Mouse (Mus musculus): ENCODE measurements around the gene Dmrtc2. TPM values are rescaled to one million over a fixed set of nuclear protein-coding genes. Genes with fewer than 3 reads are reported as not detected.
"Not testable (repeated sequence)": the region's sequence is repeated elsewhere in the genome, so short reads cannot be mapped to it uniquely, and the experiment has no call there.

Dmrtc2 gene
- polyA plus RNA-seq, 1 experiment from 2014 or later = not detected

- Histone ChIP-seq H3K36me3 (ENCODE audit: control insufficient read depth, insufficient read depth, low read length) (no peaks in the 10 kb centered on the region), H3K4me1 (ENCODE audit: control insufficient read depth, insufficient read depth, low read length) (no peaks in the 10 kb centered on the region), H3K4me2 (ENCODE audit: low read depth) (no peak overlapping the region), H3K27ac (ENCODE audit: low read depth, low read length) (no peak overlapping the region), H3K4me3 (ENCODE audit: low read depth, low read length) (no peak overlapping the region), H3K9ac (ENCODE audit: low read length) (no peak overlapping the region), H3K9me3 (ENCODE audit: control insufficient read depth, low read length) (no peaks in the 10 kb centered on the region), H3K27me3 (ENCODE audit: control insufficient read depth, insufficient read depth, low read length) (no peaks in the 10 kb centered on the region)
- ATAC-seq (ENCODE audit: insufficient read depth, low FRiP score, low TSS enrichment) (no peak), DNase-seq (ENCODE audit: low spot score) (no peak)
- 4% methylated on average over 6 of the region's 6 CpGs for WGBS
Measured at GRCm38 (mm10) chr7:24845713-24846112, 24.1 kb upstream of the Dmrtc2 start.

DNA sequence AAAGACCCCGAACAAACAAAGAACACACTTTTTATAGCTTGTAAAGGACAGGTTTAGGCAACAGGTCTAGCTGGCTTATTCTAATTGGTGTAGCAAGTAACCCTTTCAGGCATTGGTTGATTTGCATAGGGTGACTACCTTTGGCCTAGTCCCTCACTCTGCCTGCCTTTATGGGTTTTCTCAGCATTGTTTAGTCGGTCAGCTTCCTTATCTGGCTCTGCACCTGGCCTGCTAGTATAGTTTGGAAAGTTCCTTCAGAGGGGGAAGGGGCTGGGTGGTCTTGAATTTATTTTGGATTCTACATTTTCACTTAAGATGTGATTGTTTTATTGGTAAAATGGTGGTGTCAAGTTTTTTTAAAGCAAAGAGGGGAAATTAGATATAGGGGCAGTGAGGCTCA is 23.3 kb upstream of the Dmrtc2 start:
- WGBS = 28% methylated on average over 2 of the region's 2 CpGs
- not testable (repeated sequence) for H3K4me2 ChIP-seq (ENCODE audit: low read depth); H3K27me3 ChIP-seq (ENCODE audit: control insufficient read depth, insufficient read depth, low read length); ATAC-seq (ENCODE audit: insufficient read depth, low FRiP score, low TSS enrichment); H3K9ac ChIP-seq (ENCODE audit: low read length); H3K27ac ChIP-seq (ENCODE audit: low read depth, low read length); DNase-seq (ENCODE audit: low spot score); H3K36me3 ChIP-seq (ENCODE audit: control insufficient read depth, insufficient read depth, low read length); H3K4me3 ChIP-seq (ENCODE audit: low read depth, low read length); H3K4me1 ChIP-seq (ENCODE audit: control insufficient read depth, insufficient read depth, low read length); H3K9me3 ChIP-seq (ENCODE audit: control insufficient read depth, low read length)

- H3K27ac ChIP-seq (ENCODE audit: low read depth, low read length) = no peak overlapping the region
- 27% methylated on average over 5 of the region's 5 CpGs for WGBS
- no peaks in the 10 kb centered on the region for H3K9me3 ChIP-seq (ENCODE audit: control insufficient read depth, low read length)
Measured at GRCm38 (mm10) chr7:24850162-24850561, 19.7 kb upstream of the Dmrtc2 start.

GRCm38 (mm10) chr7:24850899-24851303 is 19.0 kb upstream of the Dmrtc2 start:
- whole genome bisulfite sequencing = 37% methylated on average over 6 of the region's 6 CpGs
- Histone ChIP-seq H3K27ac (ENCODE audit: low read depth, low read length) (no peak overlapping the region), H3K4me1 (ENCODE audit: control insufficient read depth, insufficient read depth, low read length) (no peaks in the 10 kb centered on the region), H3K27me3 (ENCODE audit: control insufficient read depth, insufficient read depth, low read length) (no peaks in the 10 kb centered on the region), H3K4me3 (ENCODE audit: low read depth, low read length) (no peak overlapping the region), H3K9me3 (ENCODE audit: control insufficient read depth, low read length) (no peaks in the 10 kb centered on the region), H3K36me3 (ENCODE audit: control insufficient read depth, insufficient read depth, low read length) (no peaks in the 10 kb centered on the region), H3K9ac (ENCODE audit: low read length) (no peak overlapping the region), H3K4me2 (ENCODE audit: low read depth) (no peak overlapping the region)
- DNase-seq (ENCODE audit: low spot score) = no peak
- ATAC-seq (ENCODE audit: insufficient read depth, low FRiP score, low TSS enrichment) = no peak

More at GRCm38 (mm10) chr7:24850162-24850561, 19.7 kb upstream of the Dmrtc2 start:
- no peak overlapping the region for H3K4me2 ChIP-seq (ENCODE audit: low read depth)
- H3K9ac ChIP-seq (ENCODE audit: low read length) = no peak overlapping the region
- no peaks in the 10 kb centered on the region for H3K4me1 ChIP-seq (ENCODE audit: control insufficient read depth, insufficient read depth, low read length)
- no peaks in the 10 kb centered on the region for H3K27me3 ChIP-seq (ENCODE audit: control insufficient read depth, insufficient read depth, low read length)
- DNase-seq (ENCODE audit: low spot score) (no peak), ATAC-seq (ENCODE audit: insufficient read depth, low FRiP score, low TSS enrichment) (no peak)
- no peaks in the 10 kb centered on the region for H3K36me3 ChIP-seq (ENCODE audit: control insufficient read depth, insufficient read depth, low read length)
- H3K4me3 ChIP-seq (ENCODE audit: low read depth, low read length) = no peak overlapping the region

DNA sequence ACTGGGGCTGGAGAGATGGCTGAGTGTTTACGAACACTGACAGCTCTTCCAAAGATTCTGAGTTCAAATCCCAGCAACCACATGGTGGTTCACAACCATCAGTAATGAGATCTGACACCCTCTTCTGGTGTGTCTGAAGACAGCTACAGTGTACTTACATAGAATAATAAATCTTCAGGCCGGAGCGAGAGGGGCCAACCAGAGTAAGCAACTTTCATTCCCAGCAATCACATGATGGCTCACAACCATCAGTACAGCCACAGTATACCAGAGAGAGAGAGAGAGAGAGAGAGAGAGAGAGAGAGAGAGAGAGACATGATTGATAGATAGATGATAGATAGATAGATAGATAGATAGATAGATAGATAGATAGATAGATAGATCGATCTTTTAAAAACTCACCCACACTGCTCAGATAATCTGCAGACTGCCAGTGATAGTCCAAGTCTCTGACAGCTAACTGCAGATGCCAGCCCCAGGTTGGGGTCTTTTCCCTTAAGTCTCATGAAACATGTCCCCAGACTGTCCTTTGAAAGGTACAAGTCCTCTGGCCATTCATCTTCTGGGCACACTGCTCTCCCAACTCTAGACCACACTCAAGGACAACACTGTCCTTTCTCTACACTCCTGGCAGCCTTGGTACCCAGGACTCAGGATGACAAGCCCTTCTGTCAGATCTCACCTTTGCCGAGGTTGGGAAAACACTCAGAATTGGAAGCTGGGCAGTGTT is 18.1 kb upstream of the Dmrtc2 start:
- H3K36me3 ChIP-seq (ENCODE audit: control insufficient read depth, insufficient read depth, low read length) = no peaks in the 10 kb centered on the region
- no peaks in the 10 kb centered on the region for H3K27me3 ChIP-seq (ENCODE audit: control insufficient read depth, insufficient read depth, low read length)
- H3K4me1 ChIP-seq (ENCODE audit: control insufficient read depth, insufficient read depth, low read length) = no peaks in the 10 kb centered on the region
- H3K27ac ChIP-seq (ENCODE audit: low read depth, low read length) = no peak overlapping the region
- H3K9ac ChIP-seq (ENCODE audit: low read length) = no peak overlapping the region
- 85% methylated on average over 5 of the region's 5 CpGs for WGBS
- H3K4me2 ChIP-seq (ENCODE audit: low read depth) = no peak overlapping the region
- ATAC-seq (ENCODE audit: insufficient read depth, low FRiP score, low TSS enrichment) (no peak), DNase-seq (ENCODE audit: low spot score) (no peak)
- no peaks in the 10 kb centered on the region for H3K9me3 ChIP-seq (ENCODE audit: control insufficient read depth, low read length)
- H3K4me3 ChIP-seq (ENCODE audit: low read depth, low read length) = no peak overlapping the region

DNA sequence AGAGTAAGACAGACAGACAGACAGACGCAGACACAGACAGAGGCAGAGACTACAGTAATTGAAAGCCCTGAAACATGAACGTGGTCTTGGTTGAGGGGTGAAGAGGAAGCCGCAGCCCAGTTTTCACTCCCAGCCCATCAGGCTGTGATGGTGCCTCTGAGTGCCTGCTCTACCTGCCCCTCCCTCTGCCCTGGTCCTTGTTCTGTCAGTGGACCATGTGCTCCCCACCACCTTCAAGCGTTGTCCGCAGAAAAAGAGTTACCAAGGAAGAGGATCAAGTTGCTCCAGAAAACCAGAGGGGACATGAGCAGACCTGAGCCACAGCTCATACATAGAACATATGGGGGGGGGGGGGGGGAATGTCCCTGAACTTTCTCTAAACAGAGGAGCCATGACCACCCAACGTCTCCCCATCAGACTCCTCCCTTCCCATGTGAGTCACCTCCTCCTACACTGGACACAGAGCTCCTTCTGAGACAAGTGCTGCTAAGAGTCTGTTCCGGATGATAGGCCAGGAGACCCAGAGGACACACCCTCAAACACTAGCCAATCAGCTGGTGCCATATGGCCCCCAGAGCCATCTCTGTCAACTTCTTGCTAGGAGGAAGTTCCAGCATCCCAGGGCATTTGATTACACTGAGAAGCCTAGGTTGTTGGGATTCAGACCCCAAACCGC is 17.2 kb upstream of the Dmrtc2 start:
- no peaks in the 10 kb centered on the region for H3K9me3 ChIP-seq (ENCODE audit: control insufficient read depth, low read length)
- H3K4me2 ChIP-seq (ENCODE audit: low read depth) = no peak overlapping the region
- no peaks in the 10 kb centered on the region for H3K4me1 ChIP-seq (ENCODE audit: control insufficient read depth, insufficient read depth, low read length)
- WGBS = 82% methylated on average over 8 of the region's 8 CpGs
- H3K27me3 ChIP-seq (ENCODE audit: control insufficient read depth, insufficient read depth, low read length) = no peaks in the 10 kb centered on the region
- no peak overlapping the region for H3K9ac ChIP-seq (ENCODE audit: low read length)
- H3K36me3 ChIP-seq (ENCODE audit: control insufficient read depth, insufficient read depth, low read length) = no peaks in the 10 kb centered on the region
- ATAC-seq (ENCODE audit: insufficient read depth, low FRiP score, low TSS enrichment) (no peak), DNase-seq (ENCODE audit: low spot score) (no peak)
- H3K27ac ChIP-seq (ENCODE audit: low read depth, low read length) = no peak overlapping the region
- no peak overlapping the region for H3K4me3 ChIP-seq (ENCODE audit: low read depth, low read length)

GRCm38 (mm10) chr7:24853233-24853563 is 16.7 kb upstream of the Dmrtc2 start:
- Histone ChIP-seq H3K9ac (ENCODE audit: low read length) (no peak overlapping the region), H3K4me1 (ENCODE audit: control insufficient read depth, insufficient read depth, low read length) (no peaks in the 10 kb centered on the region), H3K27me3 (ENCODE audit: control insufficient read depth, insufficient read depth, low read length) (no peaks in the 10 kb centered on the region), H3K4me2 (ENCODE audit: low read depth) (no peak overlapping the region), H3K27ac (ENCODE audit: low read depth, low read length) (no peak overlapping the region), H3K4me3 (ENCODE audit: low read depth, low read length) (no peak overlapping the region), H3K9me3 (ENCODE audit: control insufficient read depth, low read length) (no peaks in the 10 kb centered on the region), H3K36me3 (ENCODE audit: control insufficient read depth, insufficient read depth, low read length) (no peaks in the 10 kb centered on the region)
- DNase-seq (ENCODE audit: low spot score) (no peak), ATAC-seq (ENCODE audit: insufficient read depth, low FRiP score, low TSS enrichment) (no peak)

GRCm38 (mm10) chr7:24853695-24854094 is 16.2 kb upstream of the Dmrtc2 start:
- 45% methylated on average over 7 of the region's 7 CpGs for WGBS
- no peak overlapping the region for H3K4me3 ChIP-seq (ENCODE audit: low read depth, low read length)
- no peaks in the 10 kb centered on the region for H3K4me1 ChIP-seq (ENCODE audit: control insufficient read depth, insufficient read depth, low read length)
- no peak overlapping the region for H3K4me2 ChIP-seq (ENCODE audit: low read depth)
- no peaks in the 10 kb centered on the region for H3K9me3 ChIP-seq (ENCODE audit: control insufficient read depth, low read length)
- H3K36me3 ChIP-seq (ENCODE audit: control insufficient read depth, insufficient read depth, low read length) = no peaks in the 10 kb centered on the region
- DNase-seq (ENCODE audit: low spot score) (no peak), ATAC-seq (ENCODE audit: insufficient read depth, low FRiP score, low TSS enrichment) (no peak)
- no peaks in the 10 kb centered on the region for H3K27me3 ChIP-seq (ENCODE audit: control insufficient read depth, insufficient read depth, low read length)
- H3K9ac ChIP-seq (ENCODE audit: low read length) = no peak overlapping the region
- H3K27ac ChIP-seq (ENCODE audit: low read depth, low read length) = no peak overlapping the region

DNA sequence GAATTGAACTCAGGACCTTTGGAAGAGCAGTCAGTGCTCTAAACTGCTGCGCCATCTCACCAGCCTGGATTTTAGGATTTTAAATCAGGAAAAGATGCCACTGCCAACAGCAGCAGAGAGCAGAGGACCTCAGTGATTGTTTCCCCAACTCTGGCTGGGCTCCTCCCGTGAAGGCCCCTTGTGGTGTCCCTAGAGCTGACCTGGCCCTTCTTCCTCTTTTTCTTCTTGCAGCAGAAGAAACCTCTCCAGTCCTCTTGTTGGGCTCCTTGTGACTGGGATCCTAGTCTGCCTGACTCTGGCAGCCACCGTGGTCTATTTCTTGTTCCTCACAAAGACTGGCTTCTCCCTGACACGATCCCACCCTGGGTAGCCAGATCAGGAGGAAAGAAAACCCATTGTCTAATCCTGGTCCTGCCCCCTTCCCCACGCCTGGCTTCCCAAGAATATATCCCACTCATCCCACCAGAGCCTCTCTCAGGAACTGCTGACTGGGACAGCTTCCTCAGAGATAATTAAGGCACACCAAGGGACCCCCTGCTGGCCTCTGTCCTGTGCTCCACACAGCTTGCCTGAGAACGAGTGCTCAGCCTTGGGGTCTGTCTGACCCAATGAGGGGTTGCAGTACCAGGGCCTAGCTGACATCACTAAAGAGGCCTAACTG is 13.3 kb upstream of the Dmrtc2 start:
- Histone ChIP-seq H3K27me3 (ENCODE audit: control insufficient read depth, insufficient read depth, low read length) (no peaks in the 10 kb centered on the region), H3K4me1 (ENCODE audit: control insufficient read depth, insufficient read depth, low read length) (no peaks in the 10 kb centered on the region), H3K9ac (ENCODE audit: low read length) (no peak overlapping the region), H3K4me3 (ENCODE audit: low read depth, low read length) (no peak overlapping the region), H3K4me2 (ENCODE audit: low read depth) (no peak overlapping the region), H3K36me3 (ENCODE audit: control insufficient read depth, insufficient read depth, low read length) (no peaks in the 10 kb centered on the region), H3K27ac (ENCODE audit: low read depth, low read length) (no peak overlapping the region), H3K9me3 (ENCODE audit: control insufficient read depth, low read length) (no peaks in the 10 kb centered on the region)
- DNase-seq (ENCODE audit: low spot score) (no peak), ATAC-seq (ENCODE audit: insufficient read depth, low FRiP score, low TSS enrichment) (no peak)
- 39% methylated on average over 6 of the region's 6 CpGs for WGBS
